Mouse (Mus musculus): ENCODE measurements at regions not wholly inside any gene's neighbourhood (a gene's known extent, or its start where the extent isn't known, plus 50 kb on each side); places are given as distances from the start of the nearest gene placed in this dataset.

DNA sequence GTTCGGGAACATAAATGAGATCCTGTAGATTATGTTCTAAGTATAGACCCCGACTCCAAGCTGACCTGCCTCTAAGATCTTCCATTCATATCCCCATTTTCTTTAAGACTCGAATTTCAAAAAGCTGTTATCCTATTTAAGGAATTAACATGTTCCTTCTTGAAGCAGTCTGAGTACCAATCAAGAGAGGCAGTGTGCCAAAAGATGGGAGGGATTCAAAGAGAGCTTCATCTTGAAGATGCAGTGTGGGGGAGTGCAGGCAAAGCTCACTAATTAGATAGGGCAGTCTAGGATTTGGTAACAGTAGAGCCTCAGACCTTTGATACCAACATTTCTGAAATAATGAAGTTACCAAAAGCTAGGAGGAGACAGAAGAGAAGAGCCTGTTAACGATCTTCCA is 383.7 kb upstream of the Cdh5 start:
- 78% methylated on average over 4 of the region's 4 CpGs for WGBS
- H3K27me3 ChIP-seq (ENCODE audit: control insufficient read depth, insufficient read depth, low read length), result no peaks in the 10 kb centered on the region
- ATAC-seq (ENCODE audit: low FRiP score), result no peak

DNA sequence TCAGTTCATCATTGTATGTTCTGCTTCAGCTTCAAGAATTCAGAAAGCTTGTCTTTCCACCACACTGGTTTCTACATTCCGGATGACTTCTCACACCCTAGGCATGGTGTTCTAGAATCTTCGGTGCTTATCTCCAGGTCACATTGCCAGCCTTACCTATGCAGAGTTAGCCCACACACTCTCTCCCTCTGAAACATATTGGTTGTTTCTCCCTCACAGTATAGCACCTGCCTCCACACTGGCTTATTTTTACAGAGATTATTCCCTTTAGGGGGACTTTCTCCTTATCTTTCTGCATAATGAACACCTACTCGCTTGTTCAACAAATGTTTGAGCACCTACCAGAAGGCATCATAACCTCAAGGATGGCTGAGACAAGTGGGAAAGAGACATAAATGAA is 368.0 kb upstream of the Cdh5 start:
- Histone ChIP-seq H3K36me3 (ENCODE audit: control insufficient read depth, insufficient read depth, low read length) (no peaks in the 10 kb centered on the region), H3K27me3 (ENCODE audit: control insufficient read depth, insufficient read depth, low read length) (no peaks in the 10 kb centered on the region), H3K9ac (ENCODE audit: low read length) (no peak overlapping the region), H3K4me2 (no peak overlapping the region), H3K4me3 (ENCODE audit: low read depth, low read length) (no peak overlapping the region), H3K4me1 (ENCODE audit: control insufficient read depth, insufficient read depth, low read length) (no peaks in the 10 kb centered on the region), H3K9me3 (ENCODE audit: control insufficient read depth, low read length) (no peaks in the 10 kb centered on the region), H3K27ac (ENCODE audit: low read depth, low read length) (no peak overlapping the region)
- no peak for DNase-seq (ENCODE audit: low spot score, missing footprints)
- no peak for ATAC-seq (ENCODE audit: low FRiP score)
- WGBS, result 91% methylated on average over 3 of the region's 3 CpGs

More for the DNA sequence above, 383.7 kb upstream of the Cdh5 start:
- no peaks in the 10 kb centered on the region for H3K36me3 ChIP-seq (ENCODE audit: control insufficient read depth, insufficient read depth, low read length)
- H3K9me3 ChIP-seq (ENCODE audit: control insufficient read depth, low read length), result no peaks in the 10 kb centered on the region
- H3K4me2 ChIP-seq, result no peak overlapping the region
- no peak overlapping the region for H3K27ac ChIP-seq (ENCODE audit: low read depth, low read length)
- H3K4me3 ChIP-seq (ENCODE audit: low read depth, low read length), result no peak overlapping the region
- H3K9ac ChIP-seq (ENCODE audit: low read length), result no peak overlapping the region
- DNase-seq (ENCODE audit: low spot score, missing footprints), result no peak
- no peaks in the 10 kb centered on the region for H3K4me1 ChIP-seq (ENCODE audit: control insufficient read depth, insufficient read depth, low read length)

DNA sequence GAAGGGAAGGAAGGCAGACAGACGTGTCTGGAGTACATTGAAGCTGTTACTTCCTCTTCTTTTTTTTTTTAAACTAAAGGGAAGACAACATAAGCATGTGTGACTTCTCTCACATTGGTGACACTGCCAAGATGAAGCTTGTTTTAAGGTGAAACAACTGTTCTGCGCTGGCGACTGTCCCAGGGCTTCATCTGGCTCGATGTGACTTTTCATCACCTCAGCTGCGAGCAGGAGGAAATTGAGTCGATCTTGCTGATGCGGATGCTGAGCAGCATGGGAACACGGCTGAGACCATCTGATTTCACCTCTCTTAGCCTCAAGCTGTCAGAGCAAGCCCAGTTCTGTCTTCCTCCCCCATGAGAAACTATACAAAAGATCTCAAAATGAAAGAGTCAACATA is 363.1 kb upstream of the Cdh5 start:
- Histone ChIP-seq H3K4me2 (no peak overlapping the region), H3K27ac (ENCODE audit: low read depth, low read length) (no peak overlapping the region), H3K4me3 (ENCODE audit: low read depth, low read length) (no peak overlapping the region), H3K4me1 (ENCODE audit: control insufficient read depth, insufficient read depth, low read length) (no peaks in the 10 kb centered on the region), H3K9ac (ENCODE audit: low read length) (no peak overlapping the region), H3K27me3 (ENCODE audit: control insufficient read depth, insufficient read depth, low read length) (no peaks in the 10 kb centered on the region), H3K36me3 (ENCODE audit: control insufficient read depth, insufficient read depth, low read length) (no peaks in the 10 kb centered on the region), H3K9me3 (ENCODE audit: control insufficient read depth, low read length) (no peaks in the 10 kb centered on the region)
- ATAC-seq (ENCODE audit: low FRiP score) (no peak), DNase-seq (ENCODE audit: low spot score, missing footprints) (no peak)
- WGBS, result 80% methylated on average over 8 of the region's 8 CpGs

DNA sequence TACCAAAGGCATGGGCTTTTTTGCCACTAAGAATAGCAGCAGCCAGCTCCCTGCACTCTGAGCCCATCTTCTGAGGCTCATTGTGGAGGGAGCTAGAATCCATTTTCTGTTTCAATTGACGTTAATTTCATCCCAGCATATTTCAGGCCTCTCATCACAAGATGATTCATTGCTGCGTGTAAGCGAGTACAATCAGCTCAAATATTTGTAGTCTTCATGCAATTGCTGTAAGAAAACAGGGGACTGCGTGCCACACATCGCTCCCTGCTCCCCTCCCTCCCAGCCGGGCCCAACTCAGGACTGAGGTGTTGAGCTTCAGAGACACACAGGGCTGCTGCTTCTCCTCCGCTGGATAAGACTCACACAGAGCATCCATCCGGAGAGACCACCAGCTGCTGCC is 360.0 kb upstream of the Cdh5 start:
- H3K9ac ChIP-seq (ENCODE audit: low read length), result no peak overlapping the region
- no peak overlapping the region for H3K27ac ChIP-seq (ENCODE audit: low read depth, low read length)
- no peak for DNase-seq (ENCODE audit: low spot score, missing footprints)
- no peak overlapping the region for H3K4me2 ChIP-seq
- H3K36me3 ChIP-seq (ENCODE audit: control insufficient read depth, insufficient read depth, low read length), result no peaks in the 10 kb centered on the region
- 78% methylated on average over 8 of the region's 8 CpGs for WGBS
- no peak for ATAC-seq (ENCODE audit: low FRiP score)
- H3K9me3 ChIP-seq (ENCODE audit: control insufficient read depth, low read length), result no peaks in the 10 kb centered on the region
- no peaks in the 10 kb centered on the region for H3K27me3 ChIP-seq (ENCODE audit: control insufficient read depth, insufficient read depth, low read length)
- H3K4me1 ChIP-seq (ENCODE audit: control insufficient read depth, insufficient read depth, low read length), result no peaks in the 10 kb centered on the region
- H3K4me3 ChIP-seq (ENCODE audit: low read depth, low read length), result no peak overlapping the region

DNA sequence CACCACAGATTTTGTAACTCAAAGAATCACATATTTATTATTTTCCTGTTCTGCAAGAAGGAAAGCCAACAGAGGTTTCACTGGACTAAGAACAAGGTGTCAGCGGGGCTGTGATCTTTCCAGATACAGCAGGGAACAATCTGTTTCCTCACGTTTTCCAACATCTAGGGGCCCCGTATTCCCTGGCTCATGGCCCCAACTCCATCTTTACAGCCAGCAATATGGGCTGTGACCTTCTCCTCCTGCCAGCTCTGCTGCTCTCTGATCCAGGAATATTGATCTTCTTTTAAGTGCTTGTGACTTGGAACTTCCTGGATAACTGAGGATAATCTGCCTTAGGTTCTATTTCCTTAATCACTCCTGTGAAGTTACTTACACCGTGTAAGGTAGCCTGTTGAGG is 352.7 kb upstream of the Cdh5 start:
- Histone ChIP-seq H3K27me3 (ENCODE audit: control insufficient read depth, insufficient read depth, low read length) (no peaks in the 10 kb centered on the region), H3K4me2 (no peak overlapping the region), H3K9me3 (ENCODE audit: control insufficient read depth, low read length) (no peaks in the 10 kb centered on the region), H3K4me3 (ENCODE audit: low read depth, low read length) (no peak overlapping the region), H3K9ac (ENCODE audit: low read length) (no peak overlapping the region), H3K27ac (ENCODE audit: low read depth, low read length) (no peak overlapping the region), H3K36me3 (ENCODE audit: control insufficient read depth, insufficient read depth, low read length) (no peaks in the 10 kb centered on the region), H3K4me1 (ENCODE audit: control insufficient read depth, insufficient read depth, low read length) (peaks cover 3% of the 10 kb centered on the region; the same call in 1 of the 2 replicates)
- no peak for DNase-seq (ENCODE audit: low spot score, missing footprints)
- no peak for ATAC-seq (ENCODE audit: low FRiP score)
- whole genome bisulfite sequencing, result 80% methylated on average over 4 of the region's 4 CpGs

DNA sequence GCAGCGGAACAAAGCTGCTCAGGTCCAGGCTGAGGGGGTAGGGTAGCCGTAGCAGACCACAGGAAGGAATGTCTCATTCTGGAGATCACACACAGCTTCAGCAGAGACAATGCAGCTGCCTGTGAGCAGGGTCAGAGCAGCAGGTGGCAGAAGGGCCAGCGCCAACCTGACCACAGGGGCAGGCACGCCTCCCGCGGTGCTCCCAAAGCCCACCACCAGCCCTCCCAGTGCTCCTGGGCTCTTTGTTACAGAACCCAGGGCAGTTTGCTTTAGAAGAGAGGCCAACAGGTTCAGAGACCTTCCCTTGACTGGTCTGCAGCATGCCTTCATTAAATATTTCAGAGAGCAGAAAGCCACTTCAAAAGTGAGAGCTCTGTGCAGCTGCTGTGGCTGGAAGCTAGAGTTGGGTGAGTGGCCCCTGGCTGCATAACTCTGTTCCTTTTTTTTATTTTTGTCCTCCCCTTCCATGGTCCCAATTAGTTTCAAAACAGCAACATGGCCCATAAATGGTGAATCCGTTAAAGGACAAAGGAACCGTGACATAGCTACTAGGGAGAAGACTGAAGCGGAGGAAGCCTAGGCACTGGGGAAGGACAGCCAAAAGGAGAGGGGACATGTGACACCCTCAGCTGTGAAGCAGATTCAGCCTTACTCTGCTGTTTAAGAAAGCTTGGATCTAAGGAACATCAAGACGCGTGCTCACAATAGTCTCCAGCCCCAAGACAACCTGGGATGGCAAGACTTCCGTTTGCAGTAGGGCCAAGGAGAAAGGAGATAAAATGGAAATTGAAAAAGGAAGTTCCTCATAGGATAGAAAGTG is 350.9 kb upstream of the Cdh5 start:
- DNase-seq (ENCODE audit: low spot score, missing footprints), result no peak
- Histone ChIP-seq H3K4me3 (ENCODE audit: low read depth, low read length) (no peak overlapping the region), H3K27me3 (ENCODE audit: control insufficient read depth, insufficient read depth, low read length) (no peaks in the 10 kb centered on the region), H3K9me3 (ENCODE audit: control insufficient read depth, low read length) (no peaks in the 10 kb centered on the region), H3K36me3 (ENCODE audit: control insufficient read depth, insufficient read depth, low read length) (no peaks in the 10 kb centered on the region), H3K27ac (ENCODE audit: low read depth, low read length) (no peak overlapping the region), H3K4me2 (peak overlapping the region; percentile 6; the same call in 1 of the 2 replicates), H3K4me1 (ENCODE audit: control insufficient read depth, insufficient read depth, low read length) (peaks cover 3% of the 10 kb centered on the region; the same call in 1 of the 2 replicates), H3K9ac (ENCODE audit: low read length) (no peak overlapping the region)
- 35% methylated on average over 12 of the region's 12 CpGs for WGBS
- ATAC-seq (ENCODE audit: low FRiP score), result peak; percentile 54

DNA sequence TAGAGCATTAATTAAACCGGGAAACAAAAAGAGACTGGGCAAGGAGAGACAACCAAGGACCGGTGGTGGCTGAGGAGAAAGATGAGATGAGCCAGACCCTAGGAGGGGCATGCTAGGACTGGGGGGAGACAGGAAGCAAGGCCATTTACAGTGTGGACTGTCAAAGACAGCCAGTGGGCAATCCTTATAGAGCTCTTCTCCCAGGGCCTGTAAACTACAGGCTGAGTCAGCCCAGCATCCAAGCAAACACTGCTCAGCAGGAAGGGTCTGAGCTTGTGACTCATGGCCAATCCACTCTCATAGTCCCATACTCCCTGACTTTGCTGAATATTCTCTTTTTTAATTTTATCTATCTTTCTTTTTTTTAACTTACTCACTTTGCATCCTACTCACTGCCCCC is 350.3 kb upstream of the Cdh5 start:
- no peaks in the 10 kb centered on the region for H3K9me3 ChIP-seq (ENCODE audit: control insufficient read depth, low read length)
- no peaks in the 10 kb centered on the region for H3K27me3 ChIP-seq (ENCODE audit: control insufficient read depth, insufficient read depth, low read length)
- H3K4me2 ChIP-seq, result no peak overlapping the region
- no peak overlapping the region for H3K27ac ChIP-seq (ENCODE audit: low read depth, low read length)
- 83% methylated on average over 2 of the region's 2 CpGs for WGBS
- ATAC-seq (ENCODE audit: low FRiP score) (0 out of 2 replicates have a peak, but pooled peaks have one; percentile 24), DNase-seq (ENCODE audit: low spot score, missing footprints) (no peak)
- H3K36me3 ChIP-seq (ENCODE audit: control insufficient read depth, insufficient read depth, low read length), result no peaks in the 10 kb centered on the region
- peaks cover 3% of the 10 kb centered on the region; the same call in 1 of the 2 replicates for H3K4me1 ChIP-seq (ENCODE audit: control insufficient read depth, insufficient read depth, low read length)
- H3K9ac ChIP-seq (ENCODE audit: low read length), result no peak overlapping the region
- H3K4me3 ChIP-seq (ENCODE audit: low read depth, low read length), result no peak overlapping the region

DNA sequence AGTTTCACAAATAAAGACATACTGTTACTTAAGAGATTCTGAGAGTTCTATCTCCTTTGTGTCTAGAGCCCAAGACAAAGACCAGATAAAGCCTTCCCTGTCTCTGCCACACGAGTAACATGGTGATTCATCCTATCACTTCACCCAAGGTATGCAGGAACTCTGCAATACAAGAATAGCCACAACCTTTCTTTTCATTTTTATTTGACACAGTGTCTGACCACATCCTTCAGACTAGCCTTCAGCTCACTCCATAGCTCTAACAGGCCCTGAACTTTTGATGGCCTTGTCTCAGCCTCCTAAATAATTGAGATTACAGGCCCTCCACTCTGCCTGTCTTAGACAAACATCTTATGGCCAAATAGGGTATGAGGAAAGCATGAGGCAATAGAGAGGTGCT is 337.6 kb upstream of the Cdh5 start:
- ATAC-seq (ENCODE audit: low FRiP score) (no peak), DNase-seq (ENCODE audit: low spot score, missing footprints) (no peak)
- Histone ChIP-seq H3K9me3 (ENCODE audit: control insufficient read depth, low read length) (no peaks in the 10 kb centered on the region), H3K27me3 (ENCODE audit: control insufficient read depth, insufficient read depth, low read length) (no peaks in the 10 kb centered on the region), H3K4me3 (ENCODE audit: low read depth, low read length) (no peak overlapping the region), H3K4me2 (no peak overlapping the region), H3K9ac (ENCODE audit: low read length) (no peak overlapping the region), H3K36me3 (ENCODE audit: control insufficient read depth, insufficient read depth, low read length) (no peaks in the 10 kb centered on the region), H3K4me1 (ENCODE audit: control insufficient read depth, insufficient read depth, low read length) (no peaks in the 10 kb centered on the region), H3K27ac (ENCODE audit: low read depth, low read length) (no peak overlapping the region)
- 80% methylated on average over 1 of the region's 1 CpGs for WGBS

DNA sequence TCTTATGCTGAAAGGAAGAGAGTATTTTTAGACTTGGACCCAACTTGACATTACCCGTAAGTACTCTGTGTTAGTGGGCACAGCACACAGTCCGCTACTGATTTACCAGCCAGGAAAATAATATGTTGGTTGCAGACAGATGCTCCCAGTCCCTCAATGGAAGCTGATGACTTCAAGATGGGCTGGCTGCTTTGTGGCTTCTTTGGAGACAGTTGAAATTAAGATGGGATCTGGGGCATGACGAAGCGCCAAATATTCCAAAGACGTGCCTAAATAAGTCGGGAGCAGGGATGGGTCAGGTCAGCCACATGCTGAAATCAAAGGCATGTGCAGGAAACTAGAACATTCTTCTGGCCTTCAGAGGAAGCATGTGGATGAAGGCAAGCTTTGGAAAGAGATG is 321.8 kb upstream of the Cdh5 start:
- 89% methylated on average over 6 of the region's 6 CpGs for WGBS
- no peaks in the 10 kb centered on the region for H3K9me3 ChIP-seq (ENCODE audit: control insufficient read depth, low read length)
- ATAC-seq (ENCODE audit: low FRiP score) (no peak), DNase-seq (ENCODE audit: low spot score, missing footprints) (no peak)
- no peaks in the 10 kb centered on the region for H3K4me1 ChIP-seq (ENCODE audit: control insufficient read depth, insufficient read depth, low read length)
- H3K27ac ChIP-seq (ENCODE audit: low read depth, low read length), result no peak overlapping the region
- no peak overlapping the region for H3K4me2 ChIP-seq
- no peaks in the 10 kb centered on the region for H3K27me3 ChIP-seq (ENCODE audit: control insufficient read depth, insufficient read depth, low read length)
- no peaks in the 10 kb centered on the region for H3K36me3 ChIP-seq (ENCODE audit: control insufficient read depth, insufficient read depth, low read length)
- no peak overlapping the region for H3K9ac ChIP-seq (ENCODE audit: low read length)
- H3K4me3 ChIP-seq (ENCODE audit: low read depth, low read length), result no peak overlapping the region

All from midbrain, embryonic 11.5 days (tissue).